Mouse (Mus musculus) lung, embryonic 16.5 days (tissue): Measurements from ENCODE around the gene Ypel2. TPM values are rescaled to one million over a fixed set of nuclear protein-coding genes. Genes with fewer than 3 reads are reported as not detected.

Source experiments
- ATAC-seq: fragments of 200-750 bp; cut with Nextera tagmentation; 2 replicates; pipeline ENCODE4 v1.8.0; 2017; ENCODE audit warnings: low read depth, mild to moderate bottlenecking, moderate library complexity
- H3K27ac ChIP-seq: fragments of 300-500 bp; sonication (generic); 2 replicates; pipeline ENCODE4 v1.5.1; 2014; ENCODE audit warnings: mild to moderate bottlenecking, control low read depth, low read length
- H3K27me3 ChIP-seq: fragments of 300-500 bp; sonication (generic); 2 replicates; pipeline ENCODE4 v1.6.1; 2014; ENCODE audit warnings: low read depth, low read length, mixed read lengths; ENCODE audit not compliant: control insufficient read depth, insufficient read depth
- H3K36me3 ChIP-seq: fragments of 300-500 bp; sonication (generic); 2 replicates; pipeline ENCODE4 v1.6.1; 2014; ENCODE audit warnings: low read length; ENCODE audit not compliant: control insufficient read depth, insufficient read depth
- H3K4me1 ChIP-seq: fragments of 300-500 bp; sonication (generic); replicated peaks from 2 replicates; pipeline ENCODE4 v1.6.1; 2014; ENCODE audit warnings: low read length, mixed read lengths; ENCODE audit not compliant: control insufficient read depth, insufficient read depth
- H3K4me2 ChIP-seq: fragments of 300-500 bp; sonication (generic); 2 replicates; pipeline ENCODE4 v1.6.1; 2014; ENCODE audit warnings: low read depth, low read length, control low read depth
- H3K4me3 ChIP-seq: fragments of 300-500 bp; sonication (generic); 2 replicates; pipeline ENCODE4 v1.5.1; 2014; ENCODE audit warnings: mild to moderate bottlenecking, low read length, control low read depth
- H3K9ac ChIP-seq: fragments of 300-500 bp; sonication (generic); 2 replicates; pipeline ENCODE4 v1.6.1; 2014; ENCODE audit warnings: low read length, control low read depth
- H3K9me3 ChIP-seq: fragments of 300-500 bp; sonication (generic); 2 replicates; pipeline ENCODE4 v1.6.1; 2016; ENCODE audit warnings: low read length; ENCODE audit not compliant: control insufficient read depth
- WGBS: fragments of 180-500 bp; shearing (Covaris S2); extraction: QIAGEN DNeasy Blood & Tissue Kit; methylation state at CpG from one replicate; pipeline ENCODE4 v1.1.7; 2014; 5-methylcytosine and 5-hydroxymethylcytosine counted together
- polyA plus RNA-seq: library from polyadenylated mRNA; unstranded; fragments of >200 nt; fragmentation: Nextera tagmentation; extraction: Ambion mirVana; gene quantifications from 2 replicates; pipeline ENCODE4 v1.2.1, GENCODE M21; 2015

Ypel2 gene
- polyA plus RNA-seq, 1 experiment from 2014 or later: 11.8 TPM

- no peak for ATAC-seq
- Histone ChIP-seq H3K9me3 (no peaks in the 10 kb centered on the region), H3K4me1 (peaks cover 12% of the 10 kb centered on the region), H3K4me3 (no peak overlapping the region), H3K27me3 (no peaks in the 10 kb centered on the region), H3K36me3 (peaks cover 4% of the 10 kb centered on the region; the same call in 1 of the 2 replicates), H3K9ac (no peak overlapping the region), H3K4me2 (no peak overlapping the region), H3K27ac (no peak overlapping the region)
- WGBS: 70% methylated on average over 6 of the region's 6 CpGs
These were observed 46.8 kb downstream of the Ypel2 start for GRCm38 (mm10) chr11:86946644-86947195.

DNA sequence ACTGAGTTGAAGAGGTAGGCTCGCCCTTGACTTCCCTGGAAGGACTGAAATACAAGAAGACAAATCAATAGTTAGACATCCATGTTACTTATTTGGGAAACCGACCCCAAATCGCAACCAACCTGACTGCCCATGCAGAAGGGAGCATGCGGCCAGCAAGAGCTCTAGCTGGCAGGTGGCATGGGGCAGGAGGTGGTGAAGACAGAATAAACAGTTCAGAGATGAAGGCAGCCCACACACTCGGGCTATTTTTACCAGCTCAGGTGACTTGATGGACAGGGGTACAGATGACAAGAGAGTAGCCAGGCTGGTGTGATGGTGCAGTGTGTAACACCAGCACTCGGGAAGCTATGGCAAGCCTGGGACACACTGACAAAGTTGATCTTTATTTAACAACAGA, 47.6 kb downstream of the Ypel2 start:
- WGBS: 75% methylated on average over 6 of the region's 6 CpGs
- Histone ChIP-seq H3K9me3 (no peaks in the 10 kb centered on the region), H3K27me3 (no peaks in the 10 kb centered on the region), H3K36me3 (peaks cover 4% of the 10 kb centered on the region; the same call in 1 of the 2 replicates), H3K4me3 (no peak overlapping the region), H3K27ac (no peak overlapping the region), H3K4me2 (no peak overlapping the region), H3K4me1 (peaks cover 12% of the 10 kb centered on the region), H3K9ac (no peak overlapping the region)
- no peak for ATAC-seq

DNA sequence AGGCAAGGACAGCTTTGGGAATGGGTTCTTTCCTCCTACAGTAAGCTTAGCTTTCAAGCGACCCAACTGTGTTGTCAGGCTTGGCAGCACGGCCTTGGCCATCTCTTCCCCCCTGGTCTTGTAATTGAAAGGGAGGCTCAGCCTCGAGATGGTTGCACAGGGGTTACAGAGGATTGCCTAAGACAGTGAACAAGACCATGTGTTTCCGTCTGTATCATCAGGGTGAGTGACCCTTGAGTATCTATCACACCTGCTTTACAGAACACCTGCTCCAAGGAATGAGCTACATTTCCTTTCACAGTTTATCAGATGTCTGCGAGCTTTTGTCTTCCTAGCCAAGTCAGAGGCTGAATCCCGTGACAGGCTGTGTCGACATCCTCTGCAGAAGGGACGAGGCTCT, 48.4 kb downstream of the Ypel2 start:
- 43% methylated on average over 8 of the region's 8 CpGs for WGBS

GRCm38 (mm10) chr11:86944539-86944938, 49.0 kb downstream of the Ypel2 start:
- no peak overlapping the region for H3K4me3 ChIP-seq
- no peak overlapping the region for H3K27ac ChIP-seq
- no peaks in the 10 kb centered on the region for H3K27me3 ChIP-seq
- H3K36me3 ChIP-seq: peaks cover 11% of the 10 kb centered on the region
- peaks cover 12% of the 10 kb centered on the region for H3K4me1 ChIP-seq
- WGBS: 43% methylated on average over 8 of the region's 8 CpGs
- no peak overlapping the region for H3K4me2 ChIP-seq
- H3K9me3 ChIP-seq: no peaks in the 10 kb centered on the region
- ATAC-seq: peak; percentile 71; the same call in 1 of the 2 replicates
- H3K9ac ChIP-seq: no peak overlapping the region

More for the DNA sequence above, 48.4 kb downstream of the Ypel2 start:
- H3K4me2 ChIP-seq: no peak overlapping the region
- ATAC-seq: no peak
- H3K36me3 ChIP-seq: peaks cover 11% of the 10 kb centered on the region
- H3K4me1 ChIP-seq: peaks cover 12% of the 10 kb centered on the region
- no peaks in the 10 kb centered on the region for H3K27me3 ChIP-seq
- peak overlapping the region; percentile 23; the same call in 1 of the 2 replicates for H3K27ac ChIP-seq
- no peak overlapping the region for H3K4me3 ChIP-seq
- H3K9ac ChIP-seq: no peak overlapping the region
- no peaks in the 10 kb centered on the region for H3K9me3 ChIP-seq

DNA sequence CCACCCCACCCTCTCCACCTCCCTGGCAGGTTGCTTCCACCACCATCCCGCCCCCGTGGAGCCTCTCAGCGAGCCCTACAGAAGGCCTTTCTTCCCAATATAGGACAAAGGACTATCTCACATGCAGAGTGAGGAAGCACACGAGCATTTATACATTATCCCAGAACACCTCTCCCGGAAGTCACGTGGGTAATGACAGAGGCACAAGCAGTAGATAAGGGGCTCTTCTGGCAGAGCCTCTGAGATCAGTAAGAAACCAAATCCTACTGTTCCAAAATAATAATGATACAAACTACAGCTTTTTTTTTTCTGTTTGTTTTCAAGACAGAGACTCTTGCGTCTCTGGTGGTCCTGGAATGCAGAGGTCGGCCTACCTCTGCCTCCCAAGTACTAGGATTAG, 51.6 kb downstream of the Ypel2 start:
- Histone ChIP-seq H3K9ac (no peak overlapping the region), H3K9me3 (no peaks in the 10 kb centered on the region), H3K4me1 (peaks cover 17% of the 10 kb centered on the region), H3K36me3 (peaks cover 11% of the 10 kb centered on the region), H3K4me2 (no peak overlapping the region), H3K4me3 (no peak overlapping the region), H3K27me3 (no peaks in the 10 kb centered on the region), H3K27ac (no peak overlapping the region)
- 77% methylated on average over 8 of the region's 8 CpGs for WGBS
- no peak for ATAC-seq

GRCm38 (mm10) chr11:86939503-86939902, 54.0 kb downstream of the Ypel2 start:
- Histone ChIP-seq H3K36me3 (peaks cover 11% of the 10 kb centered on the region), H3K4me3 (no peak overlapping the region), H3K9ac (no peak overlapping the region), H3K27ac (no peak overlapping the region), H3K9me3 (no peaks in the 10 kb centered on the region), H3K4me1 (peaks cover 12% of the 10 kb centered on the region), H3K4me2 (no peak overlapping the region), H3K27me3 (no peaks in the 10 kb centered on the region)
- ATAC-seq: no peak
- WGBS: 68% methylated on average over 6 of the region's 6 CpGs

DNA sequence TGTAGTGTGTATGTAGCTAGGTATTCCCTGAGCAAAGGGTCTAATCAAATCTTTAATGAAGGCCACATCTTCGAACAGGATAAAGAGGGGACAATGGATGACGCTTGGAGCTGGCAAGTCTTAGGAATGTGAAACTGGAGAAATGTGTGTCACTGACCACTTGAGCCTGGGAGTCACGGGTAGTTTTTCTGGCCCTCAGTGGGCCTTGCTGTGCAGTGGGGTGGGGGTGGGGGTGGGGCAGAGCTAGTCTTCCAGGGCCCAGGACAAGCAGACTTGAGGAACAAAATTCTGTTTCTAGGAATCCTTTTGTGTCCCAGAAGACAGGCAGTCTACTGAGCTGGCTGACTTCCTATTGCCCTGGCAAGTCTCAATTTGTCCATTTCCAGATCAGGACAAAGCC, 55.0 kb downstream of the Ypel2 start:
- no peak overlapping the region for H3K4me2 ChIP-seq
- no peak overlapping the region for H3K4me3 ChIP-seq
- no peaks in the 10 kb centered on the region for H3K27me3 ChIP-seq
- H3K36me3 ChIP-seq: peaks cover 11% of the 10 kb centered on the region
- H3K4me1 ChIP-seq: peaks cover 7% of the 10 kb centered on the region
- H3K9me3 ChIP-seq: no peaks in the 10 kb centered on the region
- 53% methylated on average over 3 of the region's 3 CpGs for WGBS
- no peak for ATAC-seq
- H3K27ac ChIP-seq: no peak overlapping the region; the same call in 1 of the 2 replicates
- no peak overlapping the region for H3K9ac ChIP-seq

- H3K9me3 ChIP-seq: no peaks in the 10 kb centered on the region
- no peaks in the 10 kb centered on the region for H3K27me3 ChIP-seq
- H3K36me3 ChIP-seq: peaks cover 11% of the 10 kb centered on the region
- peak; percentile 49; the same call in 1 of the 2 replicates for ATAC-seq
- H3K4me2 ChIP-seq: no peak overlapping the region
- WGBS: 62% methylated on average over 4 of the region's 4 CpGs
- no peak overlapping the region for H3K9ac ChIP-seq
- H3K4me1 ChIP-seq: peaks cover 7% of the 10 kb centered on the region
- H3K27ac ChIP-seq: no peak overlapping the region
- no peak overlapping the region for H3K4me3 ChIP-seq
These were observed 55.4 kb downstream of the Ypel2 start for GRCm38 (mm10) chr11:86938108-86938507.

DNA sequence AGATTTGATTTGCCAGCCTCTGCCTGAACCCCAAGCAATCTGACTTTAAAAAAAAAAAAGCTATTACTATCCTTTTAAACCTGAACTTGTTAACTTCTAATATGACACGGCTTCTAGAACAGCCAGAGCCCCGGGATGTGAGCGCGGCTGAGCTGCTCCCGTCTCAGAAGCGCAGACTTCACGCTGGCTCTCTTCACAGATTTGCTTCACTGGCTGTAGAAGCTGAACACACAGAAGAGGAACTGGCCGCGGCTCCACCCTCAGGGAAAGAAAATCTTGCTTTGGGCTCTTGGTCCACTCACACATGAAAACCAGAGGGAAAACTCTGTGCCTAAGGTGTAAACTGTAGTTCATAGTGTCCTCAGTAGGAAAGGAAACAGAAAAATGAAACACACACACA, 56.6 kb downstream of the Ypel2 start:
- 59% methylated on average over 9 of the region's 9 CpGs for WGBS
- Histone ChIP-seq H3K4me1 (peaks cover 7% of the 10 kb centered on the region), H3K4me2 (no peak overlapping the region), H3K27ac (no peak overlapping the region), H3K36me3 (peaks cover 7% of the 10 kb centered on the region), H3K27me3 (no peaks in the 10 kb centered on the region), H3K9me3 (no peaks in the 10 kb centered on the region), H3K4me3 (no peak overlapping the region), H3K9ac (no peak overlapping the region)
- no peak for ATAC-seq

DNA sequence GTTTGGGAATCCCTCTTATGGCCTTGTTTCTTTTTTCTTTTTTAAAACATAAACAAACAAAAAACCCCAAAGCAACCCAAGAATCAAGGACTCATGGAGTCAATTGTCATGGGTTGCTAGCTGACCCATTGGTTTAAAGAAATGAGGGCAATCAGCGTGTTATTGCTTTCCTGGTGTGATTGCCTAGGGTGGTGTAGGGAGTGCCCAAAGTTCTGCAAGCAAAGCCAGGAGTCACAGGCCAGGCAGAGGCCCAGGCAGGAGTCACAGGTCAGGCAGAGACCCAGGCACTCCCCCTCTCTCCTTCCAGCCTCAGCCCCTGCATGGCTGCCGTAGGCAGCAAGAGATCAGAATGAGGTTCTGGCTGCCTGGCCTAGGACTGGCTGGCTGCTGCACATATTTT, 58.6 kb downstream of the Ypel2 start:
- no peak overlapping the region for H3K4me2 ChIP-seq
- no peak for ATAC-seq
- H3K4me1 ChIP-seq: peaks cover 7% of the 10 kb centered on the region
- H3K9me3 ChIP-seq: no peaks in the 10 kb centered on the region
- WGBS: 71% methylated on average over 2 of the region's 2 CpGs
- no peaks in the 10 kb centered on the region for H3K36me3 ChIP-seq
- no peak overlapping the region for H3K4me3 ChIP-seq
- no peaks in the 10 kb centered on the region for H3K27me3 ChIP-seq
- H3K9ac ChIP-seq: no peak overlapping the region
- no peak overlapping the region for H3K27ac ChIP-seq
